Mouse (Mus musculus): ENCODE measurements at regions not wholly inside any gene's neighbourhood (a gene's known extent, or its start where the extent isn't known, plus 50 kb on each side); places are given as distances from the start of the nearest gene placed in this dataset.

GRCm38 (mm10) chr17:76205082-76205481, 653.3 kb upstream of the Fam98a start:
- DNase-seq (ENCODE audit: low spot score), result no peak

DNA sequence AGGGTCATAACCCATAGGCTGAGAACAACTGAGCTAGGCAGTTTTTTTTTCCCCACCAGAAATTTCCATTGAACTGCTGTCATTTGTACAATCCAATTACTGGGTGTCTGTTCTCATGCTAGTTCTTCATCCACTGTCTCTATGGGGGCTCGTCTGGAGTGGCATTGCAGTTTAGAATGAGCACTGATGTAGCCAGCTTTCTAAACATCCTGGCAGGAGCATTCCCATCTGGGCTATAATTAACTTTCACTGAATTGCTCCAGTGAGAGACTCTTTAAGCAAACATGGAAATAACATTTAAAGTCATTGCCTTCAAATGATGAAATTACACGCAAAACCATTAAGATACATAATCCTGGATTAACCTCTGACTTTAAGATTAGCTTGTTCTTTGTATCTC, 633.1 kb upstream of the Fam98a start:
- no peak for DNase-seq (ENCODE audit: low spot score)

GRCm38 (mm10) chr17:76136660-76137495, 585.1 kb upstream of the Fam98a start:
- no peak for DNase-seq (ENCODE audit: low spot score)

- DNase-seq (ENCODE audit: low spot score), result no peak
Measured at GRCm38 (mm10) chr17:76134030-76134429, 582.3 kb upstream of the Fam98a start.

DNA sequence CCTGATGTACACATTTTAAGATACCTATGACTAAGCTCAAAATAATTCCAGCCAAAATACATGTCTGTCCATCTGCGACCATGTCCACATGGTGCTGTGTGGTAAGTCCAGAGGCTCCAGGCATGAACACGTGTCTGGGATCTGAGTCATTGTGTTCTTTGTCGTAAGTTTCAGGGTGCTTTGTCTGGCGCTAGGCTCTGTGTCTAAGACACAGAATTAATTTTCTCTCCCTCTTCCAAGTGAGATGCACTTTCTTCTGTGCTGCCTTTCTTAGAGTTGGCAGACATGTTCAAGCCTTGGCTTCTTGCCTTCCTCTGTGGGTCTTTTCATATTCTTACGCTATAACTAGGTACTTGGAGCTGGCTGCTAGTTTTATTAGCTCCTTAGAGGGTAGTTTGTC, 573.5 kb upstream of the Fam98a start:
- DNase-seq (ENCODE audit: low spot score), result no peak

DNA sequence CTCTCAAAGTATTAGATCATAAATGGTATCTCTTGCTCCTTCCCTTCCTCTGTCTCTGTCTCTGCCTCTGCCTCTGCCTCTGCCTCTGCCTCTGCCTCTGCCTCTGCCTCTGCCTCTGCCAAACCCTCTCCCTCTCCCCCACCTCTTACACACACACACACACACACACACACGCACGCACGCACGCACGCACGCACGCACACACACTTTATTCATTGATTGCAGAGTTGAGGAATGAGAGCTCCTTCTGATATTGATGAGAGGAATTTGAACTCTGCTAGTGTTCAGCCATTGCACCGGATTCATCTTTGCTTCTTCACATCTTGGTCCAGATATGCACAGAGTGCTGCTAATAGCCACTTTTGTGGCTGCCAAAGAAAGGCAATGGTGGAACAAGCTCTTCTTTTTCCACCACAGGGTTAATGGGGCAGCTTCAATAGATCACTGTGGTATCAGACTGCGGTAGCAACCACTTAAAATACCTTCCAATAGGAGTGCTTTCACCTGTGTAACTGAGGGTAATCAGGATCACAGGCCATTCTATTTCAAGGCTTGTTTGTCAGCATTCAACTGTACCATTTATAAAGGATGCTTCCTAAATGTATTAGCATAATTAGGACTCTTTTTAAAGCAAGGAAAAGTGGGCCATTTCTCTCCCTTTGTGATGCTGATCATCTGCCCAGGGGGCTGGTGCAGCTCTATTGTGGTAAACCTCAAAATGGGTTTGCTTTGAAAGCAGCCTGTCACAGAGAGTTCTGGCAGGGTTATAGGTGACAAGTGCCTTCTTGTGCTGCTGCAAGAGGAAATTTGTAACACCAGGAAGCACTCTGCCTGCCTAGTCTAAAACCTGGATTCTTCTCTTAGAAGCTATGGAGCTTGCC, 559.8 kb upstream of the Fam98a start:
- no peak for DNase-seq (ENCODE audit: low spot score)

- DNase-seq (ENCODE audit: low spot score), result no peak
Measured at GRCm38 (mm10) chr17:76110856-76111255, 559.1 kb upstream of the Fam98a start.

DNA sequence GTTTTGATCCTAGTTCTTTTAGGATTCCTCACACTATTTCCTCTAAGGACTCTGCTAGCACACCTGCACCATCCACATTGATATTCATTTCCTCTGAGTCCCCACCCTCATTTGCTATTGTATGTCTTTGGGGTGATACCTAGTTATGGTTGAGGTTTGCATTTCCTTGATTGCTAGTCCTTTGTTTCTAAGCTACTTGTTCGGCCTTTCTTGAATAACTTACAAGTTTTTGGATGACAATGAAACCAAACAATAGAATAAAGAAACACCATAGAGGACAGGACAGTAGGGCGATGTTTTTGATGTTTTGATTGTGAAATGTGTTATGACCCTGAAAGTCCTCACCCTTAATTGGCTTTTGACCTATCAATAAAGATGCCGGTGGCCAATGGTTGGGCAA, 531.8 kb upstream of the Fam98a start:
- DNase-seq (ENCODE audit: low spot score), result no peak

GRCm38 (mm10) chr17:76081780-76082179, 530.0 kb upstream of the Fam98a start:
- DNase-seq (ENCODE audit: low spot score), result no peak

DNA sequence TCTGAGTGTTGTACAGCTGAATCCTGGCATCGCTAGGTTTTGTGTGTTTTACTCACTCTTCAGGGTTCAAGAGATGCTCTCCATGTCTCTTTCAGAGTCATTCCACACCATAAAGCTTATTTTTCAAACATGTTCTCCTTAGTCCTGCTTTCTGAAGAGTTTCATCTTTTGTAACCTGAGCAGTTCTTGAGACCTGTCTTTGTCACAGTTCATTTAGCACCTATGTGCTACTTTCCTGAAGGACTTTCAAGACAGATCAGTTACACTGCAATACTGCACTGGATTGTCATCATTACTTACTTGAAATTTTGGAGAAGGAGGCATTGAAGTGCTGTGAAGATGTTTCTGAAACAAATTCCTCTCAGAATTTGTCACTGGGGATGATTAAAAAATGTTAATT, 494.7 kb upstream of the Fam98a start:
- no peak for DNase-seq (ENCODE audit: low spot score)

DNA sequence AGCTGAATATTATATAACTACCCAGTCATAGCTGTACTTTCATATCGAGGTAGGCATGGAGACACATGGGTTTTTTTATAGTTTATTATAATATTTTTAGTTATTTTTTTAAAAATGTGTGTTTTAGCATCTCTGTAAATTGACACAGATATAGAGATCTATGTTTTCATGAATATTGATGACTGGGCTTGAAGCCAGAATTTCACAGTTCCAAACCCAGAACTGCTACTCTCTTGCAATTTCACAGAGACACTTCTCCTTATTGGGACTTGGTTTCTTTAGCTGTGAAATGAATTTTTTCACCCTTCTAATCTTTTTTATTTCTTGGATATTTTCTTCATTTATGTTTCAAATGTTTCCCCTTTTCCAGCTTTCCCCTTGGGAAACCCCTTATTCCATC, 481.0 kb upstream of the Fam98a start:
- DNase-seq (ENCODE audit: low spot score), result no peak

DNA sequence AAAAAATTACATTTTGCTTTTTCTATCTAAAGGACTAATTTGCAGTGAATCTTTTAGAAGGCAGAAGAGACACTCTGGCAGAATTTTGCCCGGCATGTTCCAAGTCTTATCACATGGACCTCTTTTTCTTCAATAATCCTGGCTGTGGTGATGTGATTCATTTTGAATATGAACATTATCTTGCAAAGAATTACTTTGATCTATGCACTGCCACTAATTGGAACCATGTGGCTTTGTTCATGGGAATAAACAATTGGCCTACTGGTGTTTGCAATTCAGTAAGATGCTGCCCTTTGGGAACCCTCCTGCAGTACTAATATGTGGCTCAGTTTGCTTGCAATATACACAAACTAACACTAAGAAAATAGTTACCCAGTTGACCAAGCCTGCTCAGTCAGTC, 456.3 kb upstream of the Fam98a start:
- no peak for DNase-seq (ENCODE audit: low spot score)

DNA sequence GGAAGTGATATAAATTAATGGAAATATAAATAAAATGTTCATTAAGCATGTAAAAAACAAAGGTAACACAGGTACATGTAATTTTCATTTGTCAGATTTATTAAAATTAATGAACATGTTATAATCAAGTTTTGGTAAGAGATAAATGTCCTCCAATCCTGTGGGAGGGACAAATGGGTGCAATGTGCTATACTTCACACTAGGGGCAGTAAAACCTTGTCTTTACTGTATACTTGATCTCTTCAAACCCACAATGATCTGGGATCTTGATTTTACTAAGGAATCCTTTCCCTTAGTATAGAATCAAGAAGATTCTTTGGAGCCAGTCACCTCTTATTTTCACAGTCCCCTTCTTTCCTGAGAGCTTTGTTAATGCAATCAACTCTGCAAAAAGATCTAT, 451.1 kb upstream of the Fam98a start:
- DNase-seq (ENCODE audit: low spot score), result no peak

GRCm38 (mm10) chr17:75961371-75961770, 409.6 kb upstream of the Fam98a start:
- DNase-seq (ENCODE audit: low spot score), result no peak

- DNase-seq (ENCODE audit: low spot score), result no peak
Measured at GRCm38 (mm10) chr17:75936686-75937380, 385.1 kb upstream of the Fam98a start.

GRCm38 (mm10) chr17:75931022-75931421, 379.3 kb upstream of the Fam98a start:
- no peak for DNase-seq (ENCODE audit: low spot score)

GRCm38 (mm10) chr17:75920240-75920639, 368.5 kb upstream of the Fam98a start:
- DNase-seq (ENCODE audit: low spot score), result no peak

- DNase-seq (ENCODE audit: low spot score), result no peak
Measured at GRCm38 (mm10) chr17:75917020-75917419, 365.3 kb upstream of the Fam98a start.

DNA sequence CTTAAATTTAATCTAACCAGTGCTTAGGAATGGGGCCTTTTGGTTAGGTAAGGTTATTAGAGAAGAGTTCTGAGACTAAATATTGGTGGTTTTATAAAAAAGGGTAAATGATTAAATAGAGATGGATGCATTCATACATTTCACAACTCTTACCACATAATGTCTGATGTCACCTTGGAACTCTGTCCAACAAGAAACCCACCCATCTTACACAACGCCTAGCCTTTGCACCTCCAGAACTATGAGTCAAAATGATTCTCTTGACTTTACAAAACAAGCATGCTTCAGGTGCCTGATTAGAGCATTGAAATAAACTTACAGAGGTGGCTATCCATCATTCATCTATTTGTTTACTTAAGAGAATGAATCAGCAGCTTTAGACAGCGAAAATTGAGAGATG, 364.8 kb upstream of the Fam98a start:
- no peak for DNase-seq (ENCODE audit: low spot score)

DNA sequence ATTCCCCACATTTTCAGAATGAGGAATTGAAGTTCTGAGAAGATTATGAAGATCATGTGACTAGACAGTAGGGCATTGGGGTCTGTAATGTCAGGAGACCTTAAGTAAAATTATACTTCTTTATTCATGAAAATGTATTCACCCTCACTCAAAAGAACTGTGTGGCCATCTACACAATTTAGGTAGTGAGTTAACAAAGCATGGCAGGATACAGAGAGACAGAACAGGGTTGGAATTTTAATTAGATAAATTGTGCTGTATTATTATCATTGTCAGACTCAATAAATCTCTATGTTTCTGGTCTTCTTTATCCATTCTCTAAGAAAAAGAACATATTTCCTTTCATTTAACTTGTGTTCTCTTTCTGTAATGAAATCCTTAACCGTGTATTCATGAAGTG, 363.5 kb upstream of the Fam98a start:
- DNase-seq (ENCODE audit: low spot score), result no peak

GRCm38 (mm10) chr17:75907085-75907484, 355.3 kb upstream of the Fam98a start:
- DNase-seq (ENCODE audit: low spot score), result no peak

DNA sequence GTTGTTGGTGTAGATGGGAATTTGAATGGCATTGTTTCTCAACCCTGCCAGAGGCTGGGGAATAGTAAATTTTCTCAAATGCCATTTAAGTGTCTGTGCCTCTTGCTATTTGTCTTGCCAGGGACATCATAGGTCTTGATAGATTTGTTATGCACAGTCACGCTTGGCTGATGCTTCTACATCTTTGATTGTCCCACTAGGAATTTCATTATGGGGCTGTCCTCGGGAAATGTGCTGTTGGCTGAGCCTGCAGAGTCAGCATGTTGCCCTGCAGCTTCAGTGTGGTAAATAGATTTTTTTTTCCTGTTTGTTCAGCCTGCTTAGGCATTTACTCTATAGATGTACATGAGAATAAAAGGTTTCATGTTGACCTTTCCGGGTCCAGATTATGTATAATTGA, 354.9 kb upstream of the Fam98a start:
- DNase-seq (ENCODE audit: low spot score), result no peak

DNA sequence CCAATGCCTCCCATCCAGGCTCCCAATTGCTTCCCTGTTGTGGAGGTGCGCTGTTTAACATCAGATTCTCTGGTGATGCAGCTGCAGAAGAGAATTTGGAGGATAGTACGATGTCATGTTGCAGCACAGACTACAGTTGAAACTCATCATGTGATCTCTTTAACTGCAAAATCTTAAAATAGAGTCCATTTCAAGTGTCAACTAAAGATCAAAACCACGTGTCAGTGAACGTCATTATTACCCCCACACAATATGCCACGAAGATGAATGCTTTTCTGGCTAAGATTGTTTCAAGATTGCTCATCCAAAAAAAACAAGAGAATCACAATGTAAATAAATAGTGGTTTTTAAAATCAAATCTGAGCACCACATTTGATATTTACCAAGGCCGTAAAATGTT, 343.7 kb upstream of the Fam98a start:
- no peak for DNase-seq (ENCODE audit: low spot score)
